Mouse (Mus musculus): ENCODE data around the gene Akt3. TPM values are rescaled to one million over a fixed set of nuclear protein-coding genes. Genes with fewer than 3 reads are reported as not detected.
A peak's percentile ranks its signal among the peaks of the same experiment; 100 is the strongest.

Gene Akt3
- polyA plus RNA-seq, 1 experiment from 2014 or later: 3.4 TPM

DNA sequence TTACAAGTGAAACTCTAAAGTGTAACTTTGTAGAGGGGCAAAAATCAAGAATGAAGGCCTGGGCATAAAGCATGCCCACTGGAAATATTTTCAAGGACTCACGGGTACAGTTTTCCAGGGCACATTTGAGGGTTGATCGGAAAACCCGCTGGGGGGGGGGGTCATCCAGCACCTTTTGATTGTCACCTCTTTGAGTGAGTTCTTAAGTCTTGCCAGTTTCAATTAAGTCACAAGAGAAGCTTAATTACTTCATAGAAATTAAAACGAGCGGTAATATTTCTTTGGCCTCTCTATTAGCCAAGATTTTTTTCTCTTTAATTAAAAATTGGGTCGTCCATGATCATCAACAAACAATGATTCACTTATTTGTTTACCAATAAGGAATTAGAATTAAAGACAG lies 260.7 kb downstream of the Akt3 start:
- ATAC-seq (replicated peaks; ENCODE audit: low FRiP score, low read depth) (no peak), DNase-seq (ENCODE audit: low spot score) (no peak)
- H3K4me1 ChIP-seq (replicated peaks; ENCODE audit: insufficient read depth, low read length): 0 out of 2 replicates have a peak, but pooled peaks cover 9% of the 10 kb centered on the region

GRCm38 (mm10) chr1:176996630-176997201 lies 261.3 kb downstream of the Akt3 start:
- no peak for ATAC-seq (replicated peaks; ENCODE audit: low FRiP score, low read depth)
- Histone ChIP-seq H3K36me3 (ENCODE audit: insufficient read depth, low read length) (no peaks in the 10 kb centered on the region), H3K27ac (peak overlapping the region; percentile 74), H3K4me3 (replicated peaks; ENCODE audit: low read depth, low read length) (no peak overlapping the region), H3K4me2 (ENCODE audit: low read length) (no peak overlapping the region), H3K4me1 (replicated peaks; ENCODE audit: insufficient read depth, low read length) (0 out of 2 replicates have a peak, but pooled peaks cover 9% of the 10 kb centered on the region), H3K9me3 (replicated peaks; ENCODE audit: low read length) (no peaks in the 10 kb centered on the region), H3K27me3 (ENCODE audit: insufficient read depth, low read length) (no peaks in the 10 kb centered on the region), H3K9ac (ENCODE audit: low read depth, low read length) (0 out of 2 replicates have a peak overlapping the region, but pooled peaks have one; percentile 31)
- no peak for TF ChIP-seq CTCF (IDR thresholded peaks at IDR 0.05; ENCODE audit: low read depth)
- WGBS: 45% methylated on average over 16 of the region's 16 CpGs
- peak; percentile 34 for DNase-seq (ENCODE audit: low spot score)

More for the DNA sequence above, 260.7 kb downstream of the Akt3 start:
- H3K27ac ChIP-seq: peak overlapping the region; percentile 74
- peak overlapping the region; percentile 51 for H3K4me2 ChIP-seq (ENCODE audit: low read length)
- no peak for TF ChIP-seq CTCF (IDR thresholded peaks at IDR 0.05; ENCODE audit: low read depth)
- H3K9me3 ChIP-seq (replicated peaks; ENCODE audit: low read length): no peaks in the 10 kb centered on the region
- WGBS: 60% methylated on average over 6 of the region's 6 CpGs
- H3K9ac ChIP-seq (ENCODE audit: low read depth, low read length): 0 out of 2 replicates have a peak overlapping the region, but pooled peaks have one; percentile 31
- no peaks in the 10 kb centered on the region for H3K36me3 ChIP-seq (ENCODE audit: insufficient read depth, low read length)
- H3K4me3 ChIP-seq (replicated peaks; ENCODE audit: low read depth, low read length): no peak overlapping the region
- H3K27me3 ChIP-seq (ENCODE audit: insufficient read depth, low read length): no peaks in the 10 kb centered on the region

DNA sequence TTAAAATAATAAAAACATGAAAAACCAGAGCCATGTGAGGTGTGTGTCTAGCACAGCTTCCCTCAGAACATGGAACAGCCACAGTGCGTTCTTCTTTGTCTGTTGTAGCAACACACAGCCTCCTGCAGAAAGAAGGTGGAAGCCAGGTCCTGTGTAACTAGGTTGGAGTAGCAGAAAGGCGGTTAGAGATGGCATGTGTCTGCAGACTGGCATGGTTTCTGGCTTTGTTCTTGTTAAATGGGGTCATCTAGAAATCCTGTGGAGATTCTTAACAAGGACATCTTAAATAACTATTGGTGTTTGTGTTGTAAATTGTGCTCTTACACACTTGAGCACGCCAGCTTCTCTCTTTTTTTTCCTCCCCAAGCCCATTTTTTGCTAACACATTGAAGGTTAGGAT lies 261.8 kb downstream of the Akt3 start:
- Histone ChIP-seq H3K27me3 (ENCODE audit: insufficient read depth, low read length) (no peaks in the 10 kb centered on the region), H3K27ac (no peak overlapping the region), H3K4me3 (replicated peaks; ENCODE audit: low read depth, low read length) (no peak overlapping the region), H3K4me2 (ENCODE audit: low read length) (no peak overlapping the region), H3K36me3 (ENCODE audit: insufficient read depth, low read length) (no peaks in the 10 kb centered on the region), H3K4me1 (replicated peaks; ENCODE audit: insufficient read depth, low read length) (0 out of 2 replicates have a peak, but pooled peaks cover 9% of the 10 kb centered on the region), H3K9me3 (replicated peaks; ENCODE audit: low read length) (no peaks in the 10 kb centered on the region), H3K9ac (ENCODE audit: low read depth, low read length) (no peak overlapping the region)
- DNase-seq (ENCODE audit: low spot score) (no peak), ATAC-seq (replicated peaks; ENCODE audit: low FRiP score, low read depth) (no peak)
- no peak for TF ChIP-seq CTCF (IDR thresholded peaks at IDR 0.05; ENCODE audit: low read depth)
- 97% methylated on average over 3 of the region's 3 CpGs for WGBS

- Histone ChIP-seq H3K4me1 (replicated peaks; ENCODE audit: insufficient read depth, low read length) (0 out of 2 replicates have a peak, but pooled peaks cover 9% of the 10 kb centered on the region), H3K4me2 (ENCODE audit: low read length) (no peak overlapping the region), H3K27ac (no peak overlapping the region), H3K36me3 (ENCODE audit: insufficient read depth, low read length) (no peaks in the 10 kb centered on the region), H3K4me3 (replicated peaks; ENCODE audit: low read depth, low read length) (no peak overlapping the region), H3K9me3 (replicated peaks; ENCODE audit: low read length) (no peaks in the 10 kb centered on the region), H3K27me3 (ENCODE audit: insufficient read depth, low read length) (no peaks in the 10 kb centered on the region), H3K9ac (ENCODE audit: low read depth, low read length) (no peak overlapping the region)
- no peak for TF ChIP-seq CTCF (IDR thresholded peaks at IDR 0.05; ENCODE audit: low read depth)
- no peak for DNase-seq (ENCODE audit: low spot score)
- WGBS: 81% methylated on average over 4 of the region's 4 CpGs
- ATAC-seq (replicated peaks; ENCODE audit: low FRiP score, low read depth): no peak
These were observed 262.6 kb downstream of the Akt3 start for GRCm38 (mm10) chr1:176995419-176995775.

- Histone ChIP-seq H3K36me3 (ENCODE audit: insufficient read depth, low read length) (no peaks in the 10 kb centered on the region), H3K27me3 (ENCODE audit: insufficient read depth, low read length) (no peaks in the 10 kb centered on the region), H3K4me2 (ENCODE audit: low read length) (no peak overlapping the region), H3K9ac (ENCODE audit: low read depth, low read length) (no peak overlapping the region), H3K9me3 (replicated peaks; ENCODE audit: low read length) (no peaks in the 10 kb centered on the region), H3K27ac (no peak overlapping the region), H3K4me3 (replicated peaks; ENCODE audit: low read depth, low read length) (no peak overlapping the region), H3K4me1 (replicated peaks; ENCODE audit: insufficient read depth, low read length) (0 out of 2 replicates have a peak, but pooled peaks cover 9% of the 10 kb centered on the region)
- TF ChIP-seq CTCF (IDR thresholded peaks at IDR 0.05; ENCODE audit: low read depth): no peak
- no peak for ATAC-seq (replicated peaks; ENCODE audit: low FRiP score, low read depth)
- WGBS: 50% methylated on average over 11 of the region's 11 CpGs
- no peak for DNase-seq (ENCODE audit: low spot score)
These were observed 263.1 kb downstream of the Akt3 start for GRCm38 (mm10) chr1:176994707-176995418.

GRCm38 (mm10) chr1:176994087-176994486 lies 263.9 kb downstream of the Akt3 start:
- Histone ChIP-seq H3K36me3 (ENCODE audit: insufficient read depth, low read length) (no peaks in the 10 kb centered on the region), H3K9ac (ENCODE audit: low read depth, low read length) (no peak overlapping the region), H3K4me2 (ENCODE audit: low read length) (no peak overlapping the region), H3K27ac (no peak overlapping the region), H3K27me3 (ENCODE audit: insufficient read depth, low read length) (no peaks in the 10 kb centered on the region), H3K9me3 (replicated peaks; ENCODE audit: low read length) (no peaks in the 10 kb centered on the region), H3K4me3 (replicated peaks; ENCODE audit: low read depth, low read length) (no peak overlapping the region), H3K4me1 (replicated peaks; ENCODE audit: insufficient read depth, low read length) (0 out of 2 replicates have a peak, but pooled peaks cover 3% of the 10 kb centered on the region)
- no peak for TF ChIP-seq CTCF (IDR thresholded peaks at IDR 0.05; ENCODE audit: low read depth)
- DNase-seq (ENCODE audit: low spot score) (no peak), ATAC-seq (replicated peaks; ENCODE audit: low FRiP score, low read depth) (no peak)
- 68% methylated on average over 7 of the region's 7 CpGs for WGBS

Measured in kidney, postnatal 0 days (tissue).